Mouse (Mus musculus) layer of hippocampus, adult 18-20 months (tissue): Measurements from ENCODE around the gene Rptor. TPM values are rescaled to one million over a fixed set of nuclear protein-coding genes. Genes with fewer than 3 reads are reported as not detected.

ENCODE experiments used
- DNase-seq, 2 experiments: peaks; one replicate each; pipeline ENCODE4 v3.0.0; 2022; ENCODE audit warnings: low spot score in 2 of 2
- long read RNA-seq: library from polyadenylated mRNA; stranded (forward); transcript quantifications from one replicate; pipeline ENCODE4 v2.0.0, GENCODE M21; 2021
- total RNA-seq, 2 experiments: library from RNA; stranded (reverse); gene quantifications; 2 replicates each; pipeline ENCODE4 v1.2.3; 2021

Rptor gene
- total RNA-seq, result 10 to 100 TPM; 56.0 to 61.1 TPM
- long read RNA-seq, full-length matches to known transcripts, result 20 of 43 reads
- long read RNA-seq, partial matches to known transcripts, result 14 of 43 reads
- long read RNA-seq, other reads (novel, unspliced or antisense), result 9 of 43 reads

- DNase-seq, result peak; percentile 97 to 100
Observed at GRCm38 (mm10) chr11:119602763-119603526, at the start of gene Rptor. Rptor (plus strand) TSS chr11:119602905.

- DNase-seq, result no peak
Observed at GRCm38 (mm10) chr11:119554706-119555105, 48.0 kb upstream of the Rptor start.

GRCm38 (mm10) chr11:119555170-119555569, 47.5 kb upstream of the Rptor start:
- DNase-seq, result no peak

- DNase-seq, result no peak
Observed at GRCm38 (mm10) chr11:119557940-119558869, 44.5 kb upstream of the Rptor start.

GRCm38 (mm10) chr11:119558870-119559610, 43.7 kb upstream of the Rptor start:
- no peak for DNase-seq

- DNase-seq, result no peak
Observed at GRCm38 (mm10) chr11:119562286-119562685, 40.4 kb upstream of the Rptor start.

- DNase-seq, result no peak
Observed at GRCm38 (mm10) chr11:119563166-119563565, 39.5 kb upstream of the Rptor start.

GRCm38 (mm10) chr11:119564383-119564782, 38.3 kb upstream of the Rptor start:
- no peak for DNase-seq

- DNase-seq, result no peak
Observed at GRCm38 (mm10) chr11:119565021-119565420, 37.7 kb upstream of the Rptor start.

GRCm38 (mm10) chr11:119565684-119566083, 37.0 kb upstream of the Rptor start:
- peak; percentile 13 to 41 for DNase-seq

- no peak for DNase-seq
Observed at GRCm38 (mm10) chr11:119566188-119566587, 36.5 kb upstream of the Rptor start.

- DNase-seq, result no peak
Observed at GRCm38 (mm10) chr11:119572316-119573010, 30.2 kb upstream of the Rptor start.

GRCm38 (mm10) chr11:119576855-119577254, 25.9 kb upstream of the Rptor start:
- no peak for DNase-seq

- no peak for DNase-seq
Observed at GRCm38 (mm10) chr11:119577721-119578120, 25.0 kb upstream of the Rptor start.

GRCm38 (mm10) chr11:119586511-119586910, 16.2 kb upstream of the Rptor start:
- DNase-seq, result no peak

GRCm38 (mm10) chr11:119587112-119587511, 15.6 kb upstream of the Rptor start:
- DNase-seq, result no peak

GRCm38 (mm10) chr11:119589242-119589641, 13.5 kb upstream of the Rptor start:
- DNase-seq, result no peak

GRCm38 (mm10) chr11:119593966-119594365, 8.7 kb upstream of the Rptor start:
- no peak for DNase-seq

- no peak for DNase-seq
Observed at GRCm38 (mm10) chr11:119598856-119599255, 3.8 kb upstream of the Rptor start.

GRCm38 (mm10) chr11:119600286-119600685, 2.4 kb upstream of the Rptor start:
- no peak for DNase-seq
